8 mouse cellular contexts compared by ENCODE assay signal in genomic region chr13:32866484-32866883, GRCm38 (mm10). TPM values are rescaled to one million over a fixed set of nuclear protein-coding genes. Genes with fewer than 3 reads are reported as not detected.
DNase-seq lines count a peak whose midpoint lies in the region; ATAC-seq and TF ChIP-seq lines count a peak whose summit lies in the region.

No protein-coding gene starts in this region.

- peak; percentile 90 for DNase-seq in brain, adult 2 months (ENCODE audit: low read depth, low spot score)
- peak; percentile 65 for DNase-seq in forebrain, embryonic 10.5 days (ENCODE audit: extremely low spot score, low spot score)
- peak; percentile 75 for DNase-seq in heart, postnatal 4 days
- DNase-seq in layer of hippocampus, adult 18-20 months (ENCODE audit: low spot score in 2 of 2), result peak; percentile 56 to 78
- peak; percentile 80 for DNase-seq in lung, postnatal 0 days (ENCODE audit: low spot score)
- peak; percentile 82 for DNase-seq in retina, embryonic 14.5 days (ENCODE audit: low spot score)
- DNase-seq in thymus, postnatal 36 days, result peak; percentile 55 to 57

- no peaks in the 10 kb centered on the region for H3K36me3 ChIP-seq in E14TG2a.4 (ENCODE audit: insufficient read depth, low read length)
- no peaks in the 10 kb centered on the region for H3K36me3 ChIP-seq in forebrain, embryonic 10.5 days (replicated peaks)
- no peaks in the 10 kb centered on the region for H3K36me3 ChIP-seq in lung, postnatal 0 days (ENCODE audit: insufficient read depth, low read length)

- H3K9ac ChIP-seq in lung, postnatal 0 days (replicated peaks; ENCODE audit: low read depth), result no peak overlapping the region

- no peaks in the 10 kb centered on the region for H3K27me3 ChIP-seq in E14TG2a.4 (ENCODE audit: insufficient read depth, low read length)
- no peaks in the 10 kb centered on the region for H3K27me3 ChIP-seq in forebrain, embryonic 10.5 days (ENCODE audit: poor library complexity, severe bottlenecking)
- no peaks in the 10 kb centered on the region for H3K27me3 ChIP-seq in lung, postnatal 0 days (replicated peaks; ENCODE audit: insufficient read depth, low read length)

- TF ChIP-seq EP300 in lung, postnatal 0 days (IDR thresholded peaks at IDR 0.05), result no peak

- no peaks in the 10 kb centered on the region for H3K9me3 ChIP-seq in E14TG2a.4 (ENCODE audit: low read length)
- H3K9me3 ChIP-seq in forebrain, embryonic 10.5 days, result no peaks in the 10 kb centered on the region
- no peaks in the 10 kb centered on the region for H3K9me3 ChIP-seq in lung, postnatal 0 days (ENCODE audit: low read length)

- 12% methylated on average over 9 of the region's 9 CpGs for WGBS in forebrain, embryonic 10.5 days
- 3% methylated on average over 9 of the region's 9 CpGs for WGBS in lung, postnatal 0 days

- no peaks in the 10 kb centered on the region for H3K4me1 ChIP-seq in E14TG2a.4 (replicated peaks; ENCODE audit: low read depth, low read length)
- H3K4me1 ChIP-seq in forebrain, embryonic 10.5 days, result no peaks in the 10 kb centered on the region
- no peaks in the 10 kb centered on the region for H3K4me1 ChIP-seq in lung, postnatal 0 days (ENCODE audit: insufficient read depth, low read depth, low read length)

- no peak overlapping the region for H3K4me3 ChIP-seq in E14TG2a.4 (replicated peaks; ENCODE audit: low read length)
- H3K4me3 ChIP-seq in forebrain, embryonic 10.5 days, result no peak overlapping the region
- no peak overlapping the region for H3K4me3 ChIP-seq in lung, postnatal 0 days (ENCODE audit: low read depth, low read length)

- no peak overlapping the region for H3K4me2 ChIP-seq in lung, postnatal 0 days (replicated peaks; ENCODE audit: low read depth, low read length)

- peak; percentile 65 for TF ChIP-seq CTCF in E14TG2a.4 (conservative IDR thresholded peaks at IDR 0.05; ENCODE audit: low read length)
- peak; percentile 91 for TF ChIP-seq CTCF in lung, postnatal 0 days (IDR thresholded peaks at IDR 0.05)

- H3K27ac ChIP-seq in forebrain, embryonic 10.5 days, result no peak overlapping the region
- no peak overlapping the region for H3K27ac ChIP-seq in lung, postnatal 0 days (ENCODE audit: low read length)

- ATAC-seq in lung, postnatal 0 days, result no peak

RNA-seq across cellular contexts. Expression of gene Serpinb1a, which starts 15.5 kb away (rescaled TPM):
- polyA plus RNA-seq in forebrain, embryonic 10.5 days (2016; fragmentation: Nextera tagmentation; extraction: Ambion mirVana), result 0.53 and 0.88 TPM in 2 replicates
- total RNA-seq in heart, postnatal 4 days (2021), result 10 to 100 TPM; 10.2 to 10.3 TPM
- 1 to 10 TPM; 6.6 to 7.0 TPM for total RNA-seq in layer of hippocampus, adult 18-20 months (2021)
- 32.0 and 33.2 TPM in 2 replicates for polyA plus RNA-seq in lung, postnatal 0 days (2015; fragmentation: Nextera tagmentation; extraction: Ambion mirVana)

RNA-seq across cellular contexts. Expression of gene Serpinb1c, which starts 31.5 kb away (rescaled TPM):
- not detected in 2 replicates for polyA plus RNA-seq in forebrain, embryonic 10.5 days (2016; fragmentation: Nextera tagmentation; extraction: Ambion mirVana)
- total RNA-seq in heart, postnatal 4 days (2021), result 1 to 10 TPM in 1 of 2 experiments, under 1 TPM in 1; 0.86 to 1.2 TPM
- total RNA-seq in layer of hippocampus, adult 18-20 months (2021), result not detected
- 0.07 and 0.11 TPM in 2 replicates for polyA plus RNA-seq in lung, postnatal 0 days (2015; fragmentation: Nextera tagmentation; extraction: Ambion mirVana)
